Mouse (Mus musculus): ENCODE results near the gene Zfp534. TPM values are rescaled to one million over a fixed set of nuclear protein-coding genes. Genes with fewer than 3 reads are reported as not detected.
"Not testable (repeated sequence)": the region's sequence is repeated elsewhere in the genome, so short reads cannot be mapped to it uniquely, and the experiment has no call there.

The Zfp534 gene
- 0.05 TPM in 1 of 2 replicates, not detected in the other for total RNA-seq (2015)
- total RNA-seq (2017) = 0.07 and 0.08 TPM in 2 replicates

- not testable (repeated sequence) for ATAC-seq (replicated peaks; ENCODE audit: poor library complexity)
Measured at GRCm38 (mm10) chr4:147702453-147702852, at the start of gene Zfp534. TSS of gene Zfp534 (minus strand) at chr4:147702553.

- not testable (repeated sequence) for ATAC-seq (replicated peaks; ENCODE audit: poor library complexity)
Measured at GRCm38 (mm10) chr4:147746255-147746654, 43.9 kb upstream of the Zfp534 start.

GRCm38 (mm10) chr4:147738636-147739369, 36.5 kb upstream of the Zfp534 start:
- peak; percentile 54 for ATAC-seq (replicated peaks; ENCODE audit: poor library complexity)

GRCm38 (mm10) chr4:147655245-147655644, 47.1 kb downstream of the Zfp534 start:
- not testable (repeated sequence) for ATAC-seq (replicated peaks; ENCODE audit: poor library complexity)

GRCm38 (mm10) chr4:147647407-147647806, 54.9 kb downstream of the Zfp534 start:
- not testable (repeated sequence) for ATAC-seq (replicated peaks; ENCODE audit: poor library complexity)

GRCm38 (mm10) chr4:147642413-147642812, 59.9 kb downstream of the Zfp534 start, which contains the start of gene Zfp979:
TSS of gene Zfp979 (minus strand) at chr4:147642513.
- ATAC-seq (replicated peaks; ENCODE audit: poor library complexity) = not testable (repeated sequence)

GRCm38 (mm10) chr4:147641932-147642331, 60.4 kb downstream of the Zfp534 start:
- ATAC-seq (replicated peaks; ENCODE audit: poor library complexity) = not testable (repeated sequence)

- peak; percentile 23; the same call in 1 of the 2 replicates for ATAC-seq (replicated peaks; ENCODE audit: poor library complexity)
Measured at GRCm38 (mm10) chr4:147633818-147634262, 68.5 kb downstream of the Zfp534 start.

Other genes starting within 250 kb of the Zfp534 start
- gene Zfp982, start 210.1 kb downstream of the Zfp534 start, total RNA-seq (2015) = 15.3 and 23.5 TPM in 2 replicates
- gene Zfp982, start 210.1 kb downstream of the Zfp534 start, total RNA-seq (2017) = 7.7 and 12.0 TPM in 2 replicates
- 0.37 and 0.79 TPM in 2 replicates for gene Gm16503, start 162.3 kb downstream of the Zfp534 start, total RNA-seq (2015)
- 0.17 and 0.78 TPM in 2 replicates for gene Gm16503, start 162.3 kb downstream of the Zfp534 start, total RNA-seq (2017)
- 0.59 and 0.93 TPM in 2 replicates for gene Zfp985, start 149.3 kb downstream of the Zfp534 start, total RNA-seq (2015)
- gene Zfp985, start 149.3 kb downstream of the Zfp534 start, total RNA-seq (2017) = 0.10 and 0.42 TPM in 2 replicates
- gene Zfp979, start 60.0 kb downstream of the Zfp534 start, total RNA-seq (2015) = 3.8 and 5.4 TPM in 2 replicates
- gene Zfp979, start 60.0 kb downstream of the Zfp534 start, total RNA-seq (2017) = 3.0 and 3.5 TPM in 2 replicates
- 51.5 and 60.9 TPM in 2 replicates for gene Zfp984, start 107.2 kb upstream of the Zfp534 start, total RNA-seq (2015)
- 26.6 and 29.0 TPM in 2 replicates for gene Zfp984, start 107.2 kb upstream of the Zfp534 start, total RNA-seq (2017)
- gene Zfp933, start 145.8 kb upstream of the Zfp534 start, total RNA-seq (2015) = 8.3 and 9.5 TPM in 2 replicates
- 6.1 and 8.6 TPM in 2 replicates for gene Zfp933, start 145.8 kb upstream of the Zfp534 start, total RNA-seq (2017)
- gene Miip, start 166.3 kb upstream of the Zfp534 start, total RNA-seq (2015) = 34.1 and 40.2 TPM in 2 replicates
- 43.6 and 50.4 TPM in 2 replicates for gene Miip, start 166.3 kb upstream of the Zfp534 start, total RNA-seq (2017)
- gene Fv1, start 166.4 kb upstream of the Zfp534 start, total RNA-seq (2015) = 4.2 and 5.3 TPM in 2 replicates
- gene Fv1, start 166.4 kb upstream of the Zfp534 start, total RNA-seq (2017) = 13.4 and 15.9 TPM in 2 replicates
- 24.3 and 25.0 TPM in 2 replicates for gene Mfn2, start 202.2 kb upstream of the Zfp534 start, total RNA-seq (2015)
- gene Mfn2, start 202.2 kb upstream of the Zfp534 start, total RNA-seq (2017) = 29.1 and 33.6 TPM in 2 replicates
- 4.8 and 5.6 TPM in 2 replicates for gene Plod1, start 234.2 kb upstream of the Zfp534 start, total RNA-seq (2015)
- gene Plod1, start 234.2 kb upstream of the Zfp534 start, total RNA-seq (2017) = 10.5 and 12.2 TPM in 2 replicates
- 32.9 and 34.2 TPM in 2 replicates for gene 2510039O18Rik, start 238.3 kb upstream of the Zfp534 start, total RNA-seq (2015)
- 30.4 and 38.6 TPM in 2 replicates for gene 2510039O18Rik, start 238.3 kb upstream of the Zfp534 start, total RNA-seq (2017)

Measured in megakaryocyte progenitor cell, adult 5-6 weeks (primary cell).